Mouse (Mus musculus) heart, embryonic 16.5 days (tissue): ENCODE measurements at regions not wholly inside any gene's neighbourhood (a gene's known extent, or its start where the extent isn't known, plus 50 kb on each side); places are given as distances from the start of the nearest gene placed in this dataset.

ENCODE experiments used
- ATAC-seq: fragments of 200-750 bp; cut with Nextera tagmentation; replicated peaks from 2 replicates; pipeline ENCODE4 v1.8.0; 2017; ENCODE audit warnings: moderate number of reproducible peaks; ENCODE audit not compliant: insufficient read depth, low FRiP score; ENCODE audit errors: extremely low read depth
- H3K27ac ChIP-seq: fragments of 300-500 bp; sonication (generic); 2 replicates; pipeline ENCODE4 v1.5.1; 2014; ENCODE audit warnings: mild to moderate bottlenecking, low read length, control low read depth, moderate library complexity
- H3K27me3 ChIP-seq: fragments of 300-500 bp; sonication (generic); 2 replicates; pipeline ENCODE4 v1.6.1; 2014; ENCODE audit warnings: low read length, mixed read lengths; ENCODE audit not compliant: control insufficient read depth, insufficient read depth
- H3K36me3 ChIP-seq: fragments of 300-500 bp; sonication (generic); 2 replicates; pipeline ENCODE4 v1.6.1; 2014; ENCODE audit not compliant: control insufficient read depth, insufficient read depth
- H3K4me1 ChIP-seq: fragments of 300-500 bp; sonication (generic); 2 replicates; pipeline ENCODE4 v1.6.1; 2014; ENCODE audit warnings: low read length, mixed read lengths; ENCODE audit not compliant: control insufficient read depth, insufficient read depth
- H3K4me2 ChIP-seq: fragments of 300-500 bp; sonication (generic); 2 replicates; pipeline ENCODE4 v1.6.1; 2014; ENCODE audit warnings: low read depth, mild to moderate bottlenecking, control low read depth, low read length
- H3K4me3 ChIP-seq: fragments of 300-500 bp; sonication (generic); 2 replicates; pipeline ENCODE4 v1.5.1; 2014; ENCODE audit warnings: mild to moderate bottlenecking, control low read depth, low read length
- H3K9ac ChIP-seq: fragments of 300-500 bp; sonication (generic); 2 replicates; pipeline ENCODE4 v1.6.1; 2014; ENCODE audit warnings: low read length, control low read depth
- H3K9me3 ChIP-seq: fragments of 300-500 bp; sonication (generic); replicated peaks from 2 replicates; pipeline ENCODE4 v1.6.1; 2016; ENCODE audit warnings: low read length; ENCODE audit not compliant: control insufficient read depth
- WGBS: fragments of 180-500 bp; shearing (Covaris S2); extraction: QIAGEN DNeasy Blood & Tissue Kit; methylation state at CpG from one replicate; pipeline ENCODE4 v1.1.7; 2014; 5-methylcytosine and 5-hydroxymethylcytosine counted together

DNA sequence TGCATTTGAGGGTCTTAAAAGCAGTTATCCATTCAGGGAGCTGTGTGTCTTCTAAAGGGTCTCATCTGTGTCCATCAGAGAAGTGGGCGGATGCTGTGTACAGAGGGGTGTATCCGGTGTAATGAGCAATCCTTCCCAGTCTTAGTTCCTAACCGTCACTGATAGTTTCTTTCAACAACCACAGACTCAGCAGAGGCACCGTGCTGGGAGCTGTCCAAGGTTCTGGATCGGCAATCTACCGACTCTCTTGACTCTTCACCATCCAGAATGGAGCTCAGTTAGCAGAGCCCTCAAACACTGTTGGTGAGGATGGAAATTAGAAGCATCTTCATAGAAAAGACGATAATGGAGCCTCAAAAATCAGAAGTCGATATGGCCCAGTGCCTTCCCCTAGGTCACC, 293.1 kb downstream of the Ajap1 start:
- no peaks in the 10 kb centered on the region for H3K9me3 ChIP-seq
- no peak overlapping the region for H3K4me2 ChIP-seq
- no peak overlapping the region for H3K4me3 ChIP-seq
- H3K27me3 ChIP-seq = no peaks in the 10 kb centered on the region; the same call in 1 of the 2 replicates
- WGBS = 5% methylated on average over 8 of the region's 8 CpGs
- H3K36me3 ChIP-seq = no peaks in the 10 kb centered on the region
- ATAC-seq = no peak
- H3K4me1 ChIP-seq = no peaks in the 10 kb centered on the region
- H3K27ac ChIP-seq = no peak overlapping the region
- H3K9ac ChIP-seq = no peak overlapping the region

DNA sequence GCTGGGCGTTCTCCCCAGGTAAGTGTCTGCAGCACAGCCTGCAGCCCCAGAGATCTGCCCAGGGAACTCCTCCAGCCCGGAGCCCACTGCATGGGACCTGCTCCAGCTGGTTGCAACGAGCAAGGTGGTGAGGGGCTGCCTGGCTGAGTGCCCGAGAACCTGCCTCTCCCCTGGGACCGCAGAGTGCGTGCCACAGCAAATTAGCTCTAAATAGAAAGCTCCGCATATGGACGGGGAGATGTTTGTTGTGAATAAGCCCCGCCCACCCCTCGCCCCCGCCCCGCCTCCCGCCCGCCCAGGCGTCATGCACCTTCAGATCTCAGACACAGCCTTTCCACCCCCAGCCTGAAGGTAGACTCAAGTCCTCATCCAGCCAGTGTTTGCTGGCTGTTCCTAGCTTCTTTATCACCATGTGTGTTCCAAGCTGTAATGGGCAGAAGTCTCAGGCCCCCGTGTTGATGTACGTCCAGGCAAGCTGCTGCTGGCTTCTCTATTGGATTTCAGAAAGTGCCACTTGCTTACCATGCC, 294.0 kb downstream of the Ajap1 start:
- Histone ChIP-seq H3K4me3 (no peak overlapping the region), H3K4me1 (no peaks in the 10 kb centered on the region), H3K9ac (no peak overlapping the region), H3K27me3 (no peaks in the 10 kb centered on the region; the same call in 1 of the 2 replicates), H3K27ac (no peak overlapping the region), H3K36me3 (no peaks in the 10 kb centered on the region), H3K9me3 (no peaks in the 10 kb centered on the region), H3K4me2 (0 out of 2 replicates have a peak overlapping the region, but pooled peaks have one; percentile 23)
- ATAC-seq = no peak
- WGBS = under 1% methylated on average over 17 of the region's 17 CpGs

GRCm38 (mm10) chr4:153187959-153188503, 294.6 kb downstream of the Ajap1 start:
- 0 out of 2 replicates have a peak overlapping the region, but pooled peaks have one; percentile 23 for H3K4me2 ChIP-seq
- H3K36me3 ChIP-seq = no peaks in the 10 kb centered on the region
- H3K27me3 ChIP-seq = no peaks in the 10 kb centered on the region; the same call in 1 of the 2 replicates
- no peaks in the 10 kb centered on the region for H3K4me1 ChIP-seq
- H3K9ac ChIP-seq = no peak overlapping the region
- no peak overlapping the region for H3K27ac ChIP-seq
- no peak overlapping the region for H3K4me3 ChIP-seq
- no peak for ATAC-seq
- 2% methylated on average over 6 of the region's 6 CpGs for WGBS
- H3K9me3 ChIP-seq = no peaks in the 10 kb centered on the region

DNA sequence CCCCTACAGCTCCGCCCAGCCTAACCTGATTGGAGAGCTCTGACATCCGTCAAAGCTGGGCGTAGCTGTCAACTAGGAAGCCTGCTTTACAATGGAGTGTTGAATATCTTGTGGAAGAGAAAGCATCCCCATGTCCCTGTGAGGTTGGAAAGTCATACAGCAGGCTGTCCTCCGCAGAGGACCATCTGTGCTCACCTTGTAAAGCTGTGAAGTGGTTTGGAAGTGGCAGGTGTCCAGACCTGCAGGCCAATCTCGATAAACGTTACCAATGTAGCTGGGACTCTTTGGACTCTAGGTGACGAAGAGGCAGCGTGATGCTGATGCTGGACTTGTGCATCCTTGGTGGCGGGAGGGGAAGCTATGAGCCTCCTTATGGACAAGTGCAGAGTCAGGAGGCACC, 305.1 kb downstream of the Ajap1 start:
- Histone ChIP-seq H3K4me3 (no peak overlapping the region), H3K4me1 (no peaks in the 10 kb centered on the region), H3K9me3 (peaks cover 8% of the 10 kb centered on the region), H3K27me3 (no peaks in the 10 kb centered on the region), H3K36me3 (no peaks in the 10 kb centered on the region), H3K4me2 (no peak overlapping the region), H3K27ac (no peak overlapping the region), H3K9ac (no peak overlapping the region)
- 83% methylated on average over 9 of the region's 9 CpGs for WGBS
- ATAC-seq = no peak

DNA sequence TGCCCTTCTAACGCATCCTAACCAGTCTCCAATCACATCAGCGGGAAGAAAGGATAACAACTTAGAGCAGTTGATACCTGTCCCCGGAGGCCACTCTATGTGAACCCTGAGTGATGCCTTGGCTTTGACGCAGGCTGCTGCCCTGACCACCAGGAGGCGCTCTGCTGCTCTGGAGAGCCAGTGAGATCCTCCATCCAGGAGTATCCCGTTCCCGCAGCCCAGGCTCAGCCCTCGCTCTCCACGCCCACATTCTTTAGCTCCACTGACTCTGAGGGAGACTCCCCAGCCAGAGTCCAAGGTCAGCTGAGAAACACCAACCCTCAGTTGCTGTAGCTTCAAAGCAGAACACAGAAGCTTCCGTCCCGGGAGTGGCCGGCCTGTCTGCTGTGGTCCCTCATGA, 307.0 kb downstream of the Ajap1 start:
- H3K9ac ChIP-seq = no peak overlapping the region
- H3K4me3 ChIP-seq = no peak overlapping the region
- H3K27ac ChIP-seq = no peak overlapping the region
- ATAC-seq = peak; percentile 32; the same call in 1 of the 2 replicates
- no peaks in the 10 kb centered on the region for H3K4me1 ChIP-seq
- WGBS = 6% methylated on average over 12 of the region's 12 CpGs
- no peak overlapping the region for H3K4me2 ChIP-seq
- peaks cover 13% of the 10 kb centered on the region for H3K9me3 ChIP-seq
- H3K27me3 ChIP-seq = no peaks in the 10 kb centered on the region
- no peaks in the 10 kb centered on the region for H3K36me3 ChIP-seq

GRCm38 (mm10) chr4:153175077-153175476, 307.5 kb downstream of the Ajap1 start:
- peaks cover 13% of the 10 kb centered on the region for H3K9me3 ChIP-seq
- WGBS = 82% methylated on average over 15 of the region's 15 CpGs
- no peak overlapping the region for H3K4me3 ChIP-seq
- no peak overlapping the region for H3K9ac ChIP-seq
- ATAC-seq = no peak
- H3K36me3 ChIP-seq = no peaks in the 10 kb centered on the region
- H3K4me1 ChIP-seq = no peaks in the 10 kb centered on the region
- no peak overlapping the region for H3K27ac ChIP-seq
- H3K4me2 ChIP-seq = no peak overlapping the region
- H3K27me3 ChIP-seq = no peaks in the 10 kb centered on the region

DNA sequence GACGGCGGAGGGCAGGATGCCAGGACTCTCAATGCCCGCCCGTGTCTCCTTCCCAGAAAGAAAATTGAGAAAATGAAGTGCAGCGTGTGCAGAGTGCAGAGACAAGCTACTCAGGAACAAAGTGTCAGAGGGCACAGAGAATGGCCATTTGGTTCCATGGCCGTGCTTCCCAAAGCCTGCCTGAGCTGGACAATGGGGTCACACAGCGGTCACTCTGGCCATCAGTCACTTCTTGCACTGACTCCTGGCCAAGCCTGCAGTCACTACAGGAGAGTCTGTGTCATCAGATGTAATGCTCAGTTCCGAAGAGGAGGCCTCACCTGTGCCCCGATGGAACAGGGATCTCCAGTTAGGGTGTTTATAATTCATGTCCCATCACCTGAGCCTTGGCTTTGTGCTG, 312.6 kb downstream of the Ajap1 start:
- H3K36me3 ChIP-seq = no peaks in the 10 kb centered on the region
- no peak for ATAC-seq
- 76% methylated on average over 9 of the region's 9 CpGs for WGBS

DNA sequence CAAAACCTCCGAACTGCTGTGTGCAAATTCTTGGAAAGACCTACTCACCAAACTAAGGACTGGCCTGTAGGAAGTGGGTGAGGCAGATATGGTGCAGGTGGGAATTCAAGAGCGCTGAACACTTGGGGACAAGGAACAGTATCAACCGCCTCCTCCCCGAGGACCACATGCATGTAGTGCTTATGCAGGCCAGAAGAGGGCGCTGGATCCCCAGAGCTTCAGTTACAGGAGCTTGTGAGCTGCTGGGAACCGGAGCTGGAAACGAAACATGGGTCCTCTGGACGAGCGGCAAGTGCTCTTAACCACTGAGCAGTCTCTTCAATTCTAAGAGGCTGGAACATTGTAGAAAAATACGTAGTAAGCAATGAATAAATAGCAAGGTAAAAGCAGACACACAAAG, 317.8 kb downstream of the Ajap1 start:
- Histone ChIP-seq H3K4me1 (no peaks in the 10 kb centered on the region), H3K27me3 (no peaks in the 10 kb centered on the region), H3K27ac (no peak overlapping the region), H3K9me3 (peaks cover 12% of the 10 kb centered on the region; the same call in 1 of the 2 replicates), H3K9ac (no peak overlapping the region), H3K4me3 (no peak overlapping the region), H3K36me3 (no peaks in the 10 kb centered on the region), H3K4me2 (no peak overlapping the region)
- WGBS = 86% methylated on average over 10 of the region's 10 CpGs
- ATAC-seq = no peak

More for the DNA sequence above, 312.6 kb downstream of the Ajap1 start:
- Histone ChIP-seq H3K4me1 (no peaks in the 10 kb centered on the region), H3K9ac (no peak overlapping the region), H3K27me3 (no peaks in the 10 kb centered on the region), H3K9me3 (peaks cover 13% of the 10 kb centered on the region), H3K4me2 (no peak overlapping the region), H3K4me3 (no peak overlapping the region), H3K27ac (no peak overlapping the region)

GRCm38 (mm10) chr4:153160115-153160514, 322.5 kb downstream of the Ajap1 start:
- Histone ChIP-seq H3K4me1 (no peaks in the 10 kb centered on the region), H3K9me3 (peaks cover 23% of the 10 kb centered on the region), H3K4me2 (no peak overlapping the region), H3K27me3 (no peaks in the 10 kb centered on the region), H3K9ac (no peak overlapping the region), H3K4me3 (no peak overlapping the region), H3K36me3 (no peaks in the 10 kb centered on the region), H3K27ac (no peak overlapping the region)
- 87% methylated on average over 3 of the region's 3 CpGs for WGBS
- no peak for ATAC-seq
